Mouse (Mus musculus): Measurements from ENCODE around the gene Stap2.

DNA sequence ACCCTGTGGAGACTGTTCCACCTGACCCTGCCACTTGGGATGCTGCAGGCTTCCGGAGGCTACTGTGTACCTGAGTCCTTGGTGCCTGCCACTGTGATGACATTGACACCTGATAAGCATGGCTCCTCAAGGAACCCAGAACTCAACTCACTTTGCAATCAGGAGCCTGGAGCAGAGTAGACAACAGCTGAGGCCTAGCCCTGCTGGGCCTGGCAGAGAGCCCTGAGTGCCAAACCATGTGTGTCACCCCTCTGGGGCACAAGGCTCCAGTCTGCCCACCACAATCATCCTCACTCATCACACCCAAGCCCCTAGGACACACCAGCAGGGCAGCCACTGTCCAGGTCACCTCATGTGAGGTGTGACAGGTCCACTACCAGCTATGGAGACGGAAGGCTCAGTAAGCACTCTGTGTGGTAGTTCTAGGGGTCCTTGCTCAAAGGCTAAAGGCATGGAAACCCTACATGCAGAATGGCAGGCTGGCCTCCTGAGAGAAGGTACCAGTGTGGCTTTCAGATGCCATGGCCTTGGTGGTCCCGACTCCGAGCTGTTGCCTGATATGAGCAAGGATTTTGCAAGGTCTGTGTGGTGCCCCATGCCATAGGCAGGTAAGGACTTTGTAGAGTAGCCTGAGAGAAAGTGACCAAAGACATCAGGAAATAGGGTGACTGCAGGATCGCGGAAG lies 15.2 kb upstream of the Stap2 start:
- TF ChIP-seq USF1 (IDR thresholded peaks at IDR 0.05; ENCODE audit: low read depth): no peak
- TF ChIP-seq POLR2A (IDR thresholded peaks at IDR 0.05; ENCODE audit: insufficient read length, low read depth): no peak
- no peak for TF ChIP-seq MAX (IDR thresholded peaks at IDR 0.05; ENCODE audit: low read depth)
- no peak for TF ChIP-seq TCF12 (IDR thresholded peaks at IDR 0.05; ENCODE audit: insufficient read depth, poor library complexity, severe bottlenecking)
- peak in 2 of 3 experiments; percentile 45 to 90 for TF ChIP-seq MYOG (IDR thresholded peaks at IDR 0.05; ENCODE audit: control insufficient read depth in 1 of 3, insufficient read depth in 1 of 3, insufficient read length in 2 of 3, low read depth in 2 of 3)
- TF ChIP-seq E2F4 (IDR thresholded peaks at IDR 0.05; ENCODE audit: insufficient read depth): no peak
- TF ChIP-seq POLR2AphosphoS2 (IDR thresholded peaks at IDR 0.05; ENCODE audit: insufficient read length, low read depth): peak; percentile 72
